Mouse (Mus musculus): ENCODE results near the gene Vmn1r41.

- TF ChIP-seq CTCF (conservative IDR thresholded peaks at IDR 0.05; ENCODE audit: low read length) (no peak), POU5F1 (IDR thresholded peaks at IDR 0.05; ENCODE audit: borderline replicate concordance, low read length) (no peak), NANOG (IDR thresholded peaks at IDR 0.05; ENCODE audit: borderline replicate concordance, low read length) (no peak)
These were observed at the start of gene Vmn1r41 for GRCm38 (mm10) chr6:89740466-89740865.
